Mouse (Mus musculus): ENCODE measurements around the gene Trio.

- TF ChIP-seq CTCF (IDR thresholded peaks at IDR 0.05; ENCODE audit: low read depth, low read length) (no peak), GATA1 (IDR thresholded peaks at IDR 0.05; ENCODE audit: borderline replicate concordance, low read length) (no peak)
These were observed 242.0 kb downstream of the Trio start for GRCm38 (mm10) chr15:27783541-27784125.

Data from G1E (cell line).